Mouse (Mus musculus) small intestine, adult 2 months (tissue): ENCODE measurements at regions not wholly inside any gene's neighbourhood (a gene's known extent, or its start where the extent isn't known, plus 50 kb on each side); places are given as distances from the start of the nearest gene placed in this dataset.

Source experiments
- H3K27ac ChIP-seq: fragments of 200-500 bp; 2 replicates; pipeline ENCODE4 v1.5.1; 2012; ENCODE audit warnings: low read depth, low read length, control low read depth, inconsistent platforms; ENCODE audit not compliant: insufficient read depth
- H3K27me3 ChIP-seq: fragments of 200-500 bp; 2 replicates; pipeline ENCODE4 v1.6.1; 2012; ENCODE audit warnings: mild to moderate bottlenecking, moderate library complexity, low read length, inconsistent platforms; ENCODE audit not compliant: control insufficient read depth, insufficient read depth
- H3K36me3 ChIP-seq: fragments of 200-500 bp; 2 replicates; pipeline ENCODE4 v1.6.1; 2012; ENCODE audit warnings: mild to moderate bottlenecking, low read length, control low read depth, inconsistent platforms; ENCODE audit not compliant: control insufficient read depth, insufficient read depth
- H3K4me1 ChIP-seq: fragments of 200-500 bp; 2 replicates; pipeline ENCODE4 v1.6.1; 2012; ENCODE audit warnings: low read length, inconsistent platforms, mixed read lengths; ENCODE audit not compliant: control insufficient read depth, insufficient read depth, insufficient read length
- H3K4me3 ChIP-seq: fragments of 200-500 bp; 2 replicates; pipeline ENCODE4 v1.5.1; 2012; ENCODE audit warnings: low read depth, mild to moderate bottlenecking, control low read depth, inconsistent platforms, low read length, moderate library complexity
- CTCF ChIP-seq: fragments of 200-500 bp; IDR thresholded peaks from 2 replicates; pipeline ENCODE4 v1.5.1; 2012; ENCODE audit warnings: low read depth, mild to moderate bottlenecking, control low read depth, inconsistent platforms, low read length, moderate library complexity, mixed read lengths; ENCODE audit not compliant: insufficient replicate concordance, insufficient read length; ENCODE audit errors: extremely low read depth
- POLR2A ChIP-seq: fragments of 200-500 bp; IDR thresholded peaks from 2 replicates; pipeline ENCODE4 v1.6.1; 2012; ENCODE audit warnings: low read depth, mild to moderate bottlenecking, control low read depth, inconsistent platforms, low read length, moderate library complexity
- WGBS: fragments of 180-500 bp; shearing (Covaris S2); methylation state at CpG from one replicate; pipeline ENCODE4 v1.1.7; 2018; 5-methylcytosine and 5-hydroxymethylcytosine counted together

DNA sequence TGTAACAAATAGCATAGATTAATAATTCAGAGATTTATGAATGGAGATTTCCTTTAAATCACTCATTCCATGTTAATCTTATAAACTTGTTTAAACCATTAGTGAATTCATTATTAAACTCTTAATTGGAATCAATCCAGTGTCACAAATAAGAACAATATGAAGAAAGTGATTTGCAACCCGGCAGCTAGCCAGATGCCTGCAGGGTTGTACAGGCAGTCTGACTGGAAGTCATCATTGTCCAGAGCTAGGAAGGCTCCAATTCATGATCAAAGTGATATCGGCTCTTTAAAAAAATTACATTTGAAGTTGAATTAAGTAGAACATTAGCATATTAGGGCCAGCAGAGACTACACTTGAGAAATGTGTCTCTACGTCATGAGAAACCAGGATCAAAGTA is 270.0 kb upstream of the Prkcq start:
- H3K4me3 ChIP-seq: no peak overlapping the region
- H3K27me3 ChIP-seq: no peaks in the 10 kb centered on the region
- no peaks in the 10 kb centered on the region for H3K4me1 ChIP-seq
- H3K36me3 ChIP-seq: no peaks in the 10 kb centered on the region
- 90% methylated on average over 3 of the region's 3 CpGs for WGBS
- no peak overlapping the region for H3K27ac ChIP-seq
- TF ChIP-seq POLR2A (no peak), CTCF (no peak)

DNA sequence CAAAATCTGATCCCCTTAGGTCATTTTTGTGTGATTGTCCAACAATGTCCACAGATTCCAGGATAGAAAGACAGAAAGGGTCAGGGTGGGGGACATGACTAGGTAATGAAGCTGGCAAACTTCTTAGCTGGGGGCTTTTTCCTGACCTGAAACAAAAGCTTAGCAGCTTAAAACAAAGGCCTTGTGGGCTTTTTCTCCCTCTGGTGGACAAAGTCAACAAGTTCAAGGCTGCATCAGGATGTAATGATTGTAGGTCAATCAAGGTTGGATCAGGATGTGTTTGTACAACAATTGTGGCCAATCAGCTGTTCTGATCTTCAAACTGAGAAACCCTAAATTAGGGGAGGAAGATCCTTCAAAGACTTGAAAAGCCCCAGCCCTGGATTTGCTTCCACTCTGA is 252.0 kb upstream of the Prkcq start:
- Histone ChIP-seq H3K27ac (no peak overlapping the region), H3K4me3 (no peak overlapping the region), H3K4me1 (no peaks in the 10 kb centered on the region), H3K36me3 (no peaks in the 10 kb centered on the region), H3K27me3 (no peaks in the 10 kb centered on the region)
- TF ChIP-seq POLR2A (no peak), CTCF (no peak)

DNA sequence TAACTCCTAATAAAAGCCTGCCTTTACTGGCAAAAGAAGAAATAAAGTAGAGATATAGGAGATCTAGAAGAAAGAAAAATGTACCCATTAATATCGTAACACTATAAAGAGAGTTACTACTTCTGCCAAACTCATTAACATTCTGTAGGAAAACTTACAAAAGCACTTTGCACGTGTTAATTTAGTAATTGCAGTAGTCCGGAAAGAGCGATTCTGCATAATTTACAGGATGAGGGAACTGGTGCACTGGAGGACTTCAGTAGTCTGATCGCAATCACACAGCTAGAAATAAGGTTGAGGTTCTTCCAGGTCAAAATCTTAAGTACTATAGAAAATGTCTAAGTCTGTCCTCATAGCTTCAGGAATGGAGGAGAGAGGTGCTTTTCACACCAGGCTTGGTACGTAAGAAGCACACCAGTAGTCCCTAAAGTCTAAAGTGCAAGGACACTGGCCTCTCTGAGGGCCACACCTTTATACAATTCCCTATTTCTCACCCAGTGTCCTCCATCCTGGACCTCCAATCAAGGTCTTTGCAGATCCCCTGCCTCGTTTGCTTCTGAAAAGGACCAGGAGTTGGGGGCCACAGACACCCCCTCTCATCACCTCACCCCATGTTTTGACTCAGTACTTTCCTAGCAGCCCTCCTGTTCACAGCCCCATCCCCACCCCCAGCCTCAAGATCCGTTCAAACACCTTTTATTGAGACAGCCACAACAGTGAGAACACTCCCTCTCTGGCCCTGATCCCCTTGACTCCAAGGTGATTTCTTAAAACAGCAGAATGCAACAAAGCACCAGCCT is 251.0 kb upstream of the Prkcq start:
- WGBS: 61% methylated on average over 8 of the region's 8 CpGs

DNA sequence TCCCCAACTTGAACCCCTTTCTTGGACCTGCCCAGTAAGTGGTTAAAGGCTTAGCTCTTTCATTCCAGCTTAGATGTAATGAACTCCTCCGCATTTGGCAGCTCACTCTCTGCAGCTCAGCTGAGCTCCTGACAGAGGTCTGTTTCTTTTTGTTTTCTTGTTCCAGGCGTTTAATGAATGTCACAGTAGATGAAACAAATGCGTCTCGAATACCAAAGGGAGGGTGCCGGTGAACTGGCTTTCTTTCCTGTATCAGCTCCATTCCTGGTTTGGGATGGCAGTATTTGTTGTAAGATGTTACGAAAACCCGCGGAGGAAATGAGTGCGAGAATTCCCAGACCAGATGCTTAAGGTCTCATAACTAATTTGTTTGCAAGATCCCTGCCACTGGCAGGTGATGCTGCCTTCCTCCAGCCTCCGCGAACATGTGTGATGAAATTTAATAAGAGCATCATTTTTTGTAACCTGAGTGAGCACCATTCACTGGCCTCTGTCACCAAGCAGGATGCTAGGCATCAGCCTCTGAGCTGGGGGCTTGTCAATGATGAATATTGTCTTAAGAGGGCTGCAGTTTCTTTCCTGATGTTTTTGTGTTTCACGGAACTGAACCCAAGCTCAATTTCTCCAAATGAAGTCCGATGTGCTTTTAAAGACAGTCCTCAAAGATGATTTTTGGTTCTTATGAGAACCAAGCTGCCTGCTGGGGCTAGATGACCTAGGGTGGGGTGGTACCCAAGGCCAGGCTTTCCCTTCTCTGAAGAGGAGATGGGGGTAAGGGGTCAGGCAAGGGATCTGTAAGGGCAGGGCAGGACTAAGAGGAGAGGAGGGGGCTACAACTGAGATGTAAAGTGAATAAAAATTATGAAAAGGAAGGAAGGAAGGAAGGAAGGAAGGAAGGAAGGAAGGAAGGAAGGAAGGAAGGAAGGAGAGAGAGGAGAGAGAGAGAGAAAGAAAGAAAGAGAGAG is 250.1 kb upstream of the Prkcq start:
- Histone ChIP-seq H3K4me1 (no peaks in the 10 kb centered on the region), H3K27me3 (no peaks in the 10 kb centered on the region), H3K27ac (no peak overlapping the region), H3K4me3 (no peak overlapping the region), H3K36me3 (no peaks in the 10 kb centered on the region)
- 46% methylated on average over 13 of the region's 13 CpGs for WGBS
- TF ChIP-seq CTCF (no peak), POLR2A (no peak)

More for the DNA sequence above, 251.0 kb upstream of the Prkcq start:
- H3K4me1 ChIP-seq: no peaks in the 10 kb centered on the region
- H3K36me3 ChIP-seq: no peaks in the 10 kb centered on the region
- no peak overlapping the region for H3K27ac ChIP-seq
- no peaks in the 10 kb centered on the region for H3K27me3 ChIP-seq
- H3K4me3 ChIP-seq: no peak overlapping the region
- TF ChIP-seq CTCF (no peak), POLR2A (no peak)

DNA sequence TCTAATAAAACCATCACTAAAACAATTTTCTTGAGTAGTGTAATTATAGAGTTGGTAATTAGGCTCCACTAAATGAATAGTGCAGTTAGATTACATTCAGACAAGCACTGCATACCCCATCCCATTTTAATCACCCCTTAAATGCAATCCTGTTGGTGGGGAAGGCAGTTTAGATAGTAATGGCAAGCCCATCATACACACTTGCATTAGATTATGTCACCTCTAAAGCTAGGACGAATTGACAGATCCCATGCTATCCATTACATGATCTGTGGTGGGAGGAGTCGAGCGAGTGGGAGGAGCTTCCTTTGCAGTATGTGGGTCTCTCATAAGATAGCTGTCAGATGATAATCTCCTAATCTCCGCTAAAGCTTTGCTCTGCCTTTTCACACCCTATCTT is 247.9 kb upstream of the Prkcq start:
- H3K27ac ChIP-seq: no peak overlapping the region
- H3K4me1 ChIP-seq: no peaks in the 10 kb centered on the region
- no peaks in the 10 kb centered on the region for H3K27me3 ChIP-seq
- H3K36me3 ChIP-seq: no peaks in the 10 kb centered on the region
- TF ChIP-seq POLR2A (no peak), CTCF (no peak)
- no peak overlapping the region for H3K4me3 ChIP-seq
- 63% methylated on average over 4 of the region's 4 CpGs for WGBS

DNA sequence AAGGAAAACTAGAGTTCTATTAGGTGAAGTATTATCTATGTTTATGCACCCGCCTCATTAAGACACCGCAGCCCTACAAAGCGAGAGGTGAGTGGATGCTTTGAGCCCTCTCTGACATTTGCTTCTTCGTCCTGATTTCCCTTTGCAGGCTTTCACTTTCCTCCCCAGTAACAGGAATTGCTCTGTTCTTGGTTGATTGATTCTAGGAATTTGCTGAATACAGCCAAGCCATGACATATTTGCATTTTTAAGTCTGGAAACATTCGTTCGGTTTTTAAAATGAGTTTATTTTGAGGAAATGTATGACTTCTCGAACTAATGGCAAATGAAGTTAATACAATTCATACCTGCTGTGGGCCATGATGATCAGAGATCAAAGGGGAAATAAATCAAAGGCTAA is 246.5 kb upstream of the Prkcq start:
- 75% methylated on average over 7 of the region's 7 CpGs for WGBS
- Histone ChIP-seq H3K36me3 (no peaks in the 10 kb centered on the region), H3K4me3 (no peak overlapping the region), H3K4me1 (no peaks in the 10 kb centered on the region), H3K27me3 (no peaks in the 10 kb centered on the region), H3K27ac (no peak overlapping the region)
- no peak for TF ChIP-seq POLR2A

DNA sequence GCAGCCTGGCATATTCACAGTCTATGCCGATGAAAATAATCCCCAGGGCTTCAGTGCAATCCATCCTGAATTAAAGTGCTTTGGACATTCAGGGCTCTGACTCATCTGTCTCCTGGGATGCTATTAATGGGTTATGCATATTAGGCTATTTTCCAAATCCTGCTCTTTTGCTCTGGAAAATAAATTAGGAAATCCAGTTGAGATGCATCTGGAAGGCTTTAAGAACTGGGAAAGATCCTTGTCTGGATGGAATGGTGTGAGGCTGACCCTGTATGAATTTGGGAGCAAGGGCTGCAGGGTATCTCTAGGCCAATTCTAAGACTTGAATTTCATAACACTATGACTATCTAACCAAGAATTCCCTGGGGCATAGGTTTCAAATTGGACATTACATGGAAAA is 234.5 kb upstream of the Prkcq start:
- Histone ChIP-seq H3K36me3 (no peaks in the 10 kb centered on the region), H3K27me3 (no peaks in the 10 kb centered on the region), H3K4me1 (no peaks in the 10 kb centered on the region), H3K4me3 (no peak overlapping the region), H3K27ac (no peak overlapping the region)
- 79% methylated on average over 1 of the region's 1 CpGs for WGBS
- TF ChIP-seq CTCF: no peak
- TF ChIP-seq POLR2A: no peak
